Mouse (Mus musculus): ENCODE data around the gene Chfr. TPM values are rescaled to one million over a fixed set of nuclear protein-coding genes. Genes with fewer than 3 reads are reported as not detected.

Chfr gene
- total RNA-seq (2014; fragmentation: Nextera tagmentation) (28.0 and 33.3 TPM in 2 replicates), total RNA-seq (2017) (39.4 and 45.1 TPM in 2 replicates)

- ATAC-seq (replicated peaks; ENCODE audit: poor library complexity, severe bottlenecking) = peak; percentile 97
These were observed at the start of gene Chfr for GRCm38 (mm10) chr5:110135293-110136086. Gene Chfr, plus strand, starts transcription at chr5:110135842.

GRCm38 (mm10) chr5:110086161-110086866 is 49.3 kb upstream of the Chfr start:
- ATAC-seq (replicated peaks; ENCODE audit: poor library complexity, severe bottlenecking) = no peak

GRCm38 (mm10) chr5:110091546-110091945 is 44.1 kb upstream of the Chfr start:
- no peak for ATAC-seq (replicated peaks; ENCODE audit: poor library complexity, severe bottlenecking)

DNA sequence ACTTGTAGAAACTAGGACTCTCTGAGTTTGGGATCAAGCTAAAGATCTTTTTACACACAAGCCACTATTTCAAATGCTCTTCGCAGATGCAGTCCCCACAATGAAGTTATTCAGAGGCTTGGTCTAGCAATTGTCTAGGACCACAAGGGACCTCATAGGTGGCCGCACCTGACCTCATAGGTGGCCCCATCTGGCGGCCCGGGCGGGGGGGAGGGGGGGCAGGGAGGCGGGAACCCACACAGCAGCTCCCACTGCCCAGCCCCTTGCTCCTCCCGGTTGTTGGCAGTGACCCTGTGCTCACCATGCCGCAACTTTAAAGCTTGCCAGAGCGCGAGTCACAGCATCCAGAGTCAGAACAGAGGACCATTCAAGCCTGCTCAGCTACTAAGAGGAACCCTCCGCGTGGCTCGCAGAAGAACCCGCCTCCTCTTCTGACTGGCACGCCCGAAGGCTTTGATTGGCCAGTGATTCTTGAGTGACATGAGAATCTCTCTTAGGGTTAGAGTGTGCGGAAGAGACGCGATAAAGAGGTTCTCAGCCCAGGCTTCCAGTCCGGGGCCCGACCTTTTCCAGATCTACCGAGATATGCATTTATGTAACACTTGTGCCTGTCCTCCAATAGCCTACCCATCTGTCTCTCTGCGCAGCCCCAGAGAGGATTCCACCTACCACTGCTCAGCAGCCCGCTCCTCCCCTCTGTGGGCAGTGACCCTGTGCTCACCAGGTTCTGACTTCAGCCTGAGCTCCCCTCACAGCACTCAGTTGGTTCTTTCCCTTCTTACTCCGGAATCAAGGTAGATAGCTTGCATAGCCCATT is 41.4 kb upstream of the Chfr start, which contains the start of gene Gm35315:
TSS of gene Gm35315 (minus strand) at position 391 of the 817 bp plus-strand sequence.
- ATAC-seq (replicated peaks; ENCODE audit: poor library complexity, severe bottlenecking) = peak; percentile 98

DNA sequence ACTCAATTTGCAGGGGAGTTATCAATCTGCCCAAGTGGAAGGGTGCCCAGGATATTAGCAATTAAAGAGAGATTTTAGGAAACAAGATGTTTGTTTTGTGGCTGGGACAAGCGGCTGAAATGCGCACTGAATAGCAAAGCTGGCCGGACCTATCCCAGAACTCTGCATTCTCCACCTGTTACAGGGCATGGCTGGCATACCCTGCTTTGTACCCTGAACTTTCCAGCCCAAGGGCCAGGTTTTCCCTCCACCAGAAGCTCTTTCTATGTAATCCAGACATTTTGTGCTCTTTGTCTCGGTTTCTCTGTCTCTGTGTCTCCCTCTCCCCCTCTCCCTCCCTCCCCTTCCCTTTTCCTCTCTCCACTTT is 40.8 kb upstream of the Chfr start:
- ATAC-seq (replicated peaks; ENCODE audit: poor library complexity, severe bottlenecking) = peak; percentile 20

DNA sequence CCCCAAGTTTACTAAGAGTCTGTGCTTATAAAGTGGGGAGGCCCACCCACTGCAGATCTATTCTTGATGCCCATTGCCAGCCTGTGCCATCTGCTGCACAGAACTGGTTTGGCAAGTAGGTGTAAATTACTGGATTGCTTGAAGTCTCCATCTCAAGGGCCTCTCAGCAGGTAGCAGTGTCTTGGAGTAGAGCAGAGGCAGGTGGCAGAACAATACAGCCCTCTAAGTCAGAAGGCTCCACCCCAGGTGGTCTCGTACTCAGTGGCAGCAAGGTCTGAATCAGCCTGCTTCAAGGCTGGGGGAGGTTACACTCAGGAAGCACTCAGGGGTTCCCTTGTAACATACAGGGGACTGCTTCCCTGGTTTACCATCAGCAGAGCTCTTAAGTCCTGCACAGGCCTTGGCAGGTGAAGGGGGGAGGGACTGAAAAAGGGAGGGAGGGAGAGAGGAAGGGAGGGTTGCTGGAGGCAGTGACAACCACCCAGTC is 36.6 kb upstream of the Chfr start:
- ATAC-seq (replicated peaks; ENCODE audit: poor library complexity, severe bottlenecking) = no peak

GRCm38 (mm10) chr5:110099656-110100580 is 35.7 kb upstream of the Chfr start, which contains the start of gene Plcxd1:
Gene Plcxd1, plus strand, starts transcription at chr5:110099969.
- no peak for ATAC-seq (replicated peaks; ENCODE audit: poor library complexity, severe bottlenecking)

- peak; percentile 47 for ATAC-seq (replicated peaks; ENCODE audit: poor library complexity, severe bottlenecking)
These were observed 34.6 kb upstream of the Chfr start for GRCm38 (mm10) chr5:110100921-110101631.

DNA sequence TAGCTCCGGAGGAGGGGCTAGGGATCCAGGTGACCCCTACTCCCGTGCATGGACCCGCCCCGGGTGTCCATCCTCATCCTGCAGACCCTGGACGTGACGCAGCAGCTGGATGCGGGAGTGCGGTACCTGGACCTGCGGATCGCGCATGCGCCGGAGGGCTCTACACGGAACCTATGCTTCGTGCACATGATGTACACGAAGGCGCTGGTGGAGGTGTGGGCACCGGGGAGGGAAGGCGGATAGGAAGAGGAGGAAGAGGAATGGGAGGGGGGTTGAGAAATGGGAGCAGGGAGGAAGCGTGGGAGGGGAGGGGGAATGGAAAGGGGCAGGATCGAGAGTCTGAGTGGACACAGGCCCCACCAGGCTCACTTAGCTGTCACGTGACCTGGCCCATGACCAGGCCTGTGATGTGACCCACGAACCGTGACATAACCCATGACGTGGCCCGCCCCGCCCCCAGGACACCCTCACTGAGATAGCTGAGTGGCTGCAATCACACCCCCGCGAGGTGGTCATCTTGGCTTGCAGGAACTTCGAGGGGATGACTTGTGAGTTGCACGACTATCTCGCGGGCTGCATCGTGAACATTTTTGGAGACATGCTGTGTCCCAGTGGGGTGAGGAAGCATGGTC is 33.8 kb upstream of the Chfr start:
- ATAC-seq (replicated peaks; ENCODE audit: poor library complexity, severe bottlenecking) = peak; percentile 38

- no peak for ATAC-seq (replicated peaks; ENCODE audit: poor library complexity, severe bottlenecking)
These were observed 33.2 kb upstream of the Chfr start for GRCm38 (mm10) chr5:110102429-110102828.

GRCm38 (mm10) chr5:110102853-110103625 is 32.6 kb upstream of the Chfr start:
- ATAC-seq (replicated peaks; ENCODE audit: poor library complexity, severe bottlenecking) = no peak

GRCm38 (mm10) chr5:110103901-110104615 is 31.6 kb upstream of the Chfr start:
- no peak for ATAC-seq (replicated peaks; ENCODE audit: poor library complexity, severe bottlenecking)

GRCm38 (mm10) chr5:110104616-110105380 is 30.8 kb upstream of the Chfr start:
- ATAC-seq (replicated peaks; ENCODE audit: poor library complexity, severe bottlenecking) = no peak

GRCm38 (mm10) chr5:110106140-110106871 is 29.3 kb upstream of the Chfr start:
- ATAC-seq (replicated peaks; ENCODE audit: poor library complexity, severe bottlenecking) = no peak

DNA sequence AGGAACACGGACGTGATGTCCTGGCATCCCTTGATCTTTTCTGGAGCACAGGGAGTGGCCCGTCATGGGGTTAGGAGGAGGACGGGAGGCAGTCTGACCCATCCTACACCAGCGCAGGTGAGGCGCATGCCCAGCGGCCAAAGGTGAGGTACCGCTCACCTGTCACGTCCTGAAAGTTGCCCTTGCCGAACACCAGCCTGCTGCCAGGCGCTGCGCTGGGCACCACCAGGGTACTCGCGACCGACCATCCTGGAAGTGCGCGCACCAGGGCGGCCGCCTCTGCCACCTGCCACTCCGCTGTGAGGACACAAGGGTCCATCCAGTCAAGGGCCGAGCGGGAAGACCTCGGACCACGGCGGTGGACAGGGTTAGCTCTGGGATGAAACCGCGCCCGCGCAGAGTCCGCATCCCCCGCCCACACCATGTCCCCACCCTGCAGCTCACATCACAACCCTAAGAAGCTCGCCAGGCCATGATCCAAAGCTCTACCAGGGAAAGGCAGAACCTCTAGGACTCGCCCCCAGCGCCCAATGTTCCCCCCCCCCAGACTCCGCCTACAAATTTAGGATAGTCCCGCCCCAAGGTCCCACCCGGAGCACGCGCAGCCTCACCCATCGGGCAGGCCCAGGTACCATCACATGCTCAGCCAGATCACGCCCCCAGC is 28.6 kb upstream of the Chfr start:
- no peak for ATAC-seq (replicated peaks; ENCODE audit: poor library complexity, severe bottlenecking)

All from granulocyte monocyte progenitor cell, adult 5-6 weeks (primary cell).